Mouse (Mus musculus) myocyte (in vitro differentiated cells): ENCODE measurements around the gene Ttc3. TPM values are rescaled to one million over a fixed set of nuclear protein-coding genes. Genes with fewer than 3 reads are reported as not detected.
"Not testable (repeated sequence)": the region's sequence is repeated elsewhere in the genome, so short reads cannot be mapped to it uniquely, and the experiment has no call there.

ENCODE experiments used
- H3K27me3 ChIP-seq: one replicate; pipeline ENCODE4 v1.6.1; 2011; ENCODE audit not compliant: control insufficient read depth, insufficient read depth, insufficient read length
- H3K36me3 ChIP-seq: one replicate; pipeline ENCODE4 v1.6.1; 2011; ENCODE audit not compliant: control insufficient read depth, insufficient read depth
- H3K4me2 ChIP-seq: one replicate; pipeline ENCODE4 v1.6.1; 2011; ENCODE audit warnings: low read depth, control low read depth
- H3K4me3 ChIP-seq: one replicate; pipeline ENCODE4 v1.5.1; 2011; ENCODE audit warnings: mild to moderate bottlenecking, control low read depth, moderate library complexity
- H3K79me2 ChIP-seq: one replicate; pipeline ENCODE4 v1.6.1; 2011; ENCODE audit not compliant: control insufficient read depth, insufficient read depth
- H3ac ChIP-seq: one replicate; pipeline ENCODE4 v1.6.1; 2011; ENCODE audit not compliant: control insufficient read depth, insufficient read length
- CEBPB ChIP-seq: IDR thresholded peaks from 2 replicates; pipeline ENCODE4 v1.6.1; 2011; ENCODE audit warnings: mild to moderate bottlenecking, moderate library complexity; ENCODE audit not compliant: poor library complexity, insufficient read depth, severe bottlenecking
- E2F4 ChIP-seq: IDR thresholded peaks from one replicate; pipeline ENCODE4 v1.6.1; 2011; ENCODE audit warnings: mild to moderate bottlenecking, control low read depth, moderate library complexity; ENCODE audit not compliant: insufficient read depth
- MAX ChIP-seq: IDR thresholded peaks from one replicate; pipeline ENCODE4 v1.6.1; 2011; ENCODE audit warnings: low read depth, mild to moderate bottlenecking, control low read depth
- MYOD1 ChIP-seq, 3 experiments: IDR thresholded peaks; one replicate each; pipeline ENCODE4 v1.6.1; 2011; ENCODE audit warnings: control low read depth in 2 of 3, low read depth in 2 of 3, mild to moderate bottlenecking in 2 of 3, moderate library complexity in 1 of 3; ENCODE audit not compliant: insufficient read length in 2 of 3, control insufficient read depth in 1 of 3
- MYOG ChIP-seq, 3 experiments: IDR thresholded peaks; one replicate each; pipeline ENCODE4 v1.6.1; 2011; ENCODE audit warnings: control low read depth in 2 of 3, low read depth in 2 of 3, mild to moderate bottlenecking in 2 of 3; ENCODE audit not compliant: insufficient read length in 2 of 3, control insufficient read depth in 1 of 3, insufficient read depth in 1 of 3
- POLR2A ChIP-seq: IDR thresholded peaks from one replicate; pipeline ENCODE4 v1.6.1; 2011; ENCODE audit warnings: low read depth, mild to moderate bottlenecking, control low read depth, moderate library complexity; ENCODE audit not compliant: insufficient read length
- POLR2AphosphoS2 ChIP-seq: IDR thresholded peaks from one replicate; pipeline ENCODE4 v1.6.1; 2011; ENCODE audit warnings: low read depth, control low read depth; ENCODE audit not compliant: insufficient read length
- REST ChIP-seq: IDR thresholded peaks from one replicate; pipeline ENCODE4 v1.6.1; 2011; ENCODE audit warnings: mild to moderate bottlenecking, control low read depth, moderate library complexity; ENCODE audit not compliant: insufficient read depth, insufficient read length
- SRF ChIP-seq: IDR thresholded peaks from one replicate; pipeline ENCODE4 v1.6.1; 2011; ENCODE audit warnings: low read depth; ENCODE audit not compliant: control insufficient read depth, insufficient read length
- TCF12 ChIP-seq: IDR thresholded peaks from one replicate; pipeline ENCODE4 v1.6.1; 2011; ENCODE audit warnings: mild to moderate bottlenecking, control low read depth; ENCODE audit not compliant: poor library complexity, insufficient read depth, severe bottlenecking
- TCF3 ChIP-seq: IDR thresholded peaks from one replicate; pipeline ENCODE4 v1.6.1; 2011; ENCODE audit warnings: low read depth, control low read depth; ENCODE audit not compliant: insufficient read length
- USF1 ChIP-seq: IDR thresholded peaks from one replicate; pipeline ENCODE4 v1.6.1; 2011; ENCODE audit warnings: low read depth, mild to moderate bottlenecking, control low read depth, moderate library complexity
- polyA plus RNA-seq: library from polyadenylated mRNA; unstranded; fragments of >200 nt; fragmentation: generic; extraction: Trizol; gene quantifications from one replicate; pipeline ENCODE4 v1.2.1, GENCODE M21; 2012; ENCODE audit warnings: missing spikeins

Gene Ttc3
- polyA plus RNA-seq, 1 experiment, result 25.0 TPM

GRCm38 (mm10) chr16:94335656-94336055 is 34.8 kb upstream of the Ttc3 start:
- H3K4me2 ChIP-seq, result no peak overlapping the region
- no peaks in the 10 kb centered on the region for H3K79me2 ChIP-seq
- no peak overlapping the region for H3K4me3 ChIP-seq
- no peaks in the 10 kb centered on the region for H3K36me3 ChIP-seq
- no peak overlapping the region for H3ac ChIP-seq
- H3K27me3 ChIP-seq, result no peaks in the 10 kb centered on the region
- TF ChIP-seq TCF12, result no peak
- no peak for TF ChIP-seq SRF
- no peak for TF ChIP-seq TCF3
- TF ChIP-seq E2F4, result no peak
- no peak for TF ChIP-seq POLR2AphosphoS2
- no peak for TF ChIP-seq POLR2A
- TF ChIP-seq REST, result no peak
- no peak for TF ChIP-seq USF1
- no peak for TF ChIP-seq MAX
- no peak for TF ChIP-seq MYOD1 (IDR thresholded peaks at IDR 0.05; ENCODE audit: control insufficient read depth in 1 of 3, insufficient read length in 2 of 3, low read depth in 2 of 3)
- TF ChIP-seq MYOG (IDR thresholded peaks at IDR 0.05; ENCODE audit: control insufficient read depth in 1 of 3, insufficient read depth in 1 of 3, insufficient read length in 2 of 3, low read depth in 2 of 3), result no peak
- no peak for TF ChIP-seq CEBPB

DNA sequence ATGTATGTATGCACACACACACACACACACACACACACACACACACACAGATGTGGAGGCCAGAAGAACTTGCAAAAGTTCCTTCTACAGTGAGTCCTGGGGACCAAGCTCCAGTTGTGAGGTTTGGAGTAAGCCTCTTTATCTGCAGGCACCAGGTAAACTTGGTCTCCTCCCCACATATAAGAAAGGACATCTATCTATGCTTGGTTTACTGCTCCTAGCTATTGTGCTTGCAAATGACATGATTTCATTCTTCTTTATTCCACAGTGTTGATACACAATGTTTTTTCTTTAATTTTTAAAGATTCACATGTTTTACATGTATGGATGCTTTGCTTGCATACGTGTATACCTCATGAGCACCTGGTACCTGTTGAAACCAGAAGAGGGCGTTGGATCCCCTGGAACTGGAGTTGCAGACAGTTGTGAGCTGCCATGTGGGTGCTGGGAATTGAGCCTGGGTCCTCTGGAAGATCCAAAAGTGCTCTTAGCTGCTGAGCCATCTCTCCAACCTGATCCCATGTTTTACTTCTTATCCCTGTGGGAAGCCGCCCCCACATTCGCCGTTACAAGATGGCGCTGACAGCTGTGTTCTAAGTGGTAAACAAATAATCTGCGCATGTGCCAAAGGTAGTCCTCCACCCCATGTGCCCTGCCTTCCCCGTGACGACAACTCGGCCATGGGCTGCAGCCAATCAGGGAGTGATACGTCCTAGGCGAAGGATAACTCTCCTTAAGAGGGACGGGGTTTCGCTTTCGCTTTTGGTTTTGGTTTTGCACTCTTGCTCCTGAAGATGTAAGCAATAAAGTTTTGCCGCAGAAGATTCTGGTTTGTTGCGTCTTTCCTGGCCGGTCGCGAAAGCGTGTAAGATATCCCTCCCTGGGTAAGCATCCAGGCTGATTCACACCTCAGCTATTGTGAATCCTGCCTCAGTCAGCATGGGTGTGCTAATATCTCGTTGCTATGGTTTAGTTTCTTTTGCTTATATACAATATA is 31.0 kb upstream of the Ttc3 start:
- not testable (repeated sequence) for H3K36me3 ChIP-seq, H3K4me3 ChIP-seq, H3K27me3 ChIP-seq, H3K79me2 ChIP-seq, H3K4me2 ChIP-seq, H3ac ChIP-seq

DNA sequence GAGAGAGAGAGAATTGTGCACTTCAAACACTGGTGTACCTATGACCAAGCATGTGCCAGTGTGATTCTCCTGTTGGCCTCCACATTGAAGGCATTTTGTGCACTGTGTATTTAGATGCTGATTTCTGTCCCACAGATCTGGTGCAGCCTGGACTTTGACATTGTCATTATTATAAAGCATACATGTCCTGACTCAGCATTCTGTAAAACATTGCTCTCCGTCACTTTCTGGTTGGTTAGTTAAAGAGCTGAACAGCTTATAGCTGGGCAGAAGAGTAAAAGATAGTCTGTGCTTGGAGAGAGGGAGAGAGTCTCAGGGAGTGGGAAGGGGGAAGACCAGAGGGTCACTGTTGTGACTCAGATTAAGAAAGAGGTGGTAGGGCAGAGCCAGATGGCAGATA is 24.7 kb upstream of the Ttc3 start:
- no peak overlapping the region for H3ac ChIP-seq
- no peaks in the 10 kb centered on the region for H3K27me3 ChIP-seq
- H3K36me3 ChIP-seq, result no peaks in the 10 kb centered on the region
- H3K4me2 ChIP-seq, result no peak overlapping the region
- H3K4me3 ChIP-seq, result no peak overlapping the region
- H3K79me2 ChIP-seq, result no peaks in the 10 kb centered on the region
- TF ChIP-seq POLR2AphosphoS2, result no peak
- TF ChIP-seq TCF3, result no peak
- no peak for TF ChIP-seq USF1
- TF ChIP-seq CEBPB, result no peak
- TF ChIP-seq MYOG (IDR thresholded peaks at IDR 0.05; ENCODE audit: control insufficient read depth in 1 of 3, insufficient read depth in 1 of 3, insufficient read length in 2 of 3, low read depth in 2 of 3), result no peak
- TF ChIP-seq TCF12, result no peak
- no peak for TF ChIP-seq MYOD1 (IDR thresholded peaks at IDR 0.05; ENCODE audit: control insufficient read depth in 1 of 3, insufficient read length in 2 of 3, low read depth in 2 of 3)
- TF ChIP-seq POLR2A, result no peak
- no peak for TF ChIP-seq MAX

- TF ChIP-seq TCF12 (no peak), USF1 (no peak), MYOG (IDR thresholded peaks at IDR 0.05; ENCODE audit: control insufficient read depth in 1 of 3, insufficient read depth in 1 of 3, insufficient read length in 2 of 3, low read depth in 2 of 3) (no peak), POLR2A (no peak), POLR2AphosphoS2 (no peak), MYOD1 (IDR thresholded peaks at IDR 0.05; ENCODE audit: control insufficient read depth in 1 of 3, insufficient read length in 2 of 3, low read depth in 2 of 3) (no peak), REST (no peak), MAX (no peak), SRF (no peak)
- no peak overlapping the region for H3ac ChIP-seq
- no peaks in the 10 kb centered on the region for H3K79me2 ChIP-seq
- H3K4me2 ChIP-seq, result no peak overlapping the region
- H3K36me3 ChIP-seq, result no peaks in the 10 kb centered on the region
- H3K4me3 ChIP-seq, result no peak overlapping the region
- H3K27me3 ChIP-seq, result no peaks in the 10 kb centered on the region
Measured at GRCm38 (mm10) chr16:94347080-94347731, 23.2 kb upstream of the Ttc3 start.

DNA sequence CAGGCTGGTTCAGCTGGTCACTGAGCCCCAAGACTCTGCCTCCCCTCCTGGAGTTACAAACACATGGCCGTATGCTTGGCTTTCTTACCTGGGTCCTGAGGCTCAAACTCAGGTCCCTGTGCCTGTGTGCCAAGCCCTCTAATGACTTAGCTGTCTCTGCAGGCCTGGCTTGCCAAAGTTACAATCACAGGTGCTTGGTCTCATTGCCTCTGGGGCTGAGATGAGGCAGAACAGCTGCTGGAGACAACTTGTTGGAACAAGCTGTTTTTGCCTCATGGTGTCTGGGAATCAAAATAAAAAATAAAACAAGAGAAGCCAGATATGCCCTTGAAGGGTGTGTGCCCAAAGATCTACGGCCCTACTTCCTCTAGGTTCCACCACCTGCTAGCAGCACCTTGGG is 21.6 kb upstream of the Ttc3 start:
- Histone ChIP-seq H3ac (no peak overlapping the region), H3K4me3 (no peak overlapping the region), H3K27me3 (no peaks in the 10 kb centered on the region), H3K79me2 (no peaks in the 10 kb centered on the region), H3K4me2 (peak overlapping the region; percentile 59), H3K36me3 (no peaks in the 10 kb centered on the region)
- TF ChIP-seq TCF3, result peak; percentile 49
- no peak for TF ChIP-seq MAX
- TF ChIP-seq REST, result no peak
- no peak for TF ChIP-seq POLR2AphosphoS2
- TF ChIP-seq MYOG (IDR thresholded peaks at IDR 0.05; ENCODE audit: control insufficient read depth in 1 of 3, insufficient read depth in 1 of 3, insufficient read length in 2 of 3, low read depth in 2 of 3), result peak; percentile 18 to 87 (median 80)
- no peak for TF ChIP-seq CEBPB
- no peak for TF ChIP-seq E2F4
- no peak for TF ChIP-seq SRF
- no peak for TF ChIP-seq POLR2A
- TF ChIP-seq MYOD1 (IDR thresholded peaks at IDR 0.05; ENCODE audit: control insufficient read depth in 1 of 3, insufficient read length in 2 of 3, low read depth in 2 of 3), result peak; percentile 98 to 99 (median 98)
- TF ChIP-seq TCF12, result peak; percentile 87
- TF ChIP-seq USF1, result no peak
